Mouse (Mus musculus) spleen, adult 2 months (tissue): Measurements from ENCODE around the gene Maml3.

Source experiments
- CTCF ChIP-seq: fragments of 200-500 bp; IDR thresholded peaks from 2 replicates; pipeline ENCODE4 v1.5.1; 2011; ENCODE audit warnings: mild to moderate bottlenecking, inconsistent platforms; ENCODE audit not compliant: insufficient read depth, insufficient read length, insufficient replicate concordance; ENCODE audit errors: extremely low read depth
- POLR2A ChIP-seq: fragments of 200-500 bp; IDR thresholded peaks from 2 replicates; pipeline ENCODE4 v1.6.1; 2011; ENCODE audit warnings: low read depth, low read length, inconsistent platforms

DNA sequence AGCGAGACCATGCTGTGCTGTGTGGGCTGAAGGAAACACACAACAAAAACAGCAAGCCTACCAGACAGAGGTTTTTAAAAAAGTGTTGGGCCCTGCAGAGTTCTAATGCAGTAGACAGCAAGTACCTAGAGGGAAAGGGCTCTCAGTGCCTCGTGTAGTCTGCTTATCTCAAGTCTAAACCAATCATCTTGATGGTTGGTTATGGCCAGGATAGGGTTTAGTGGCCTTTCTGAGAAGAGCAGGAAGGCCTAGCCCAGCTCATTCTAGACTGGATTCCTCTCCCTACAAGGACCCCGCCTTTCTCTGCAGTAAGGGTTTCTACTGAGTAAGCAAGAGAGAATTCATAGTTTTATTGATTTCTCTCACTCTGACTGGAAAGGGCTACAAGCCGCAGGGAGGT lies 61.0 kb downstream of the Maml3 start:
- no peak for TF ChIP-seq POLR2A
- TF ChIP-seq CTCF, result no peak
